Mouse (Mus musculus) MEL (cell line): ENCODE data around the gene Myo18b. TPM values are rescaled to one million over a fixed set of nuclear protein-coding genes. Genes with fewer than 3 reads are reported as not detected.
A peak's percentile ranks its signal among the peaks of the same experiment; 100 is the strongest.

Experiments
- DNase-seq: peaks from one replicate; pipeline ENCODE4 v3.0.0; 2011; ENCODE audit warnings: low read depth, low spot score
- H3K27ac ChIP-seq: 2 replicates; pipeline ENCODE4 v1.5.1; 2012; ENCODE audit warnings: low read depth, mild to moderate bottlenecking, control low read depth, low read length, moderate library complexity; ENCODE audit not compliant: control insufficient read depth
- H3K27me3 ChIP-seq, 2 experiments: fragments of 150-350 bp in 1 of 2; sonication (generic) in 1 of 2; 2 replicates each; pipeline ENCODE4 v1.6.1; 2012; ENCODE audit warnings: low read length in 2 of 2, mild to moderate bottlenecking in 2 of 2, improper control_type of control experiment in 1 of 2, moderate library complexity in 1 of 2; ENCODE audit not compliant: insufficient read depth in 2 of 2, control insufficient read depth in 1 of 2
- H3K36me3 ChIP-seq, 2 experiments: 2 replicates each; pipeline ENCODE4 v1.6.1; 2012 to 2014; ENCODE audit warnings: low read length in 2 of 2, improper control_type of control experiment in 1 of 2, inconsistent platforms in 1 of 2, mild to moderate bottlenecking in 1 of 2; ENCODE audit not compliant: insufficient read depth in 2 of 2, control insufficient read depth in 1 of 2
- H3K4me1 ChIP-seq, 2 experiments: fragments of 150-350 bp in 1 of 2; sonication (generic) in 1 of 2; 2 replicates each; pipeline ENCODE4 v1.6.1; 2012; ENCODE audit warnings: low read length in 2 of 2, improper control_type of control experiment in 1 of 2, mild to moderate bottlenecking in 1 of 2; ENCODE audit not compliant: insufficient read depth in 2 of 2, control insufficient read depth in 1 of 2
- H3K4me3 ChIP-seq, 2 experiments: fragments of 150-350 bp in 1 of 2; sonication (generic) in 1 of 2; 2 replicates each; pipeline ENCODE4 v1.5.1; 2012; ENCODE audit warnings: low read depth in 2 of 2, low read length in 2 of 2, mild to moderate bottlenecking in 2 of 2, moderate library complexity in 2 of 2, control low read depth in 1 of 2, improper control_type of control experiment in 1 of 2; ENCODE audit not compliant: control insufficient read depth in 1 of 2, insufficient read depth in 1 of 2
- H3K79me2 ChIP-seq: 2 replicates; pipeline ENCODE4 v1.6.1; 2012; ENCODE audit warnings: mild to moderate bottlenecking, low read length, moderate library complexity; ENCODE audit not compliant: control insufficient read depth, poor library complexity, insufficient read depth
- H3K9ac ChIP-seq: 2 replicates; pipeline ENCODE4 v1.6.1; 2012; ENCODE audit warnings: low read depth, mild to moderate bottlenecking, control low read depth, low read length, moderate library complexity; ENCODE audit not compliant: control insufficient read depth, poor library complexity, severe bottlenecking
- H3K9me3 ChIP-seq: fragments of 150-350 bp; sonication (generic); replicated peaks from 2 replicates; pipeline ENCODE4 v1.6.1; 2012; ENCODE audit warnings: mild to moderate bottlenecking, low read length, improper control_type of control experiment, moderate library complexity; ENCODE audit not compliant: insufficient read depth
- E2F4 ChIP-seq: IDR thresholded peaks from 2 replicates; pipeline ENCODE4 v1.6.1; 2011; ENCODE audit warnings: low read depth, low read length, improper control_type of control experiment, borderline replicate concordance
- HCFC1 ChIP-seq: IDR thresholded peaks from 2 replicates; pipeline ENCODE4 v1.6.1; 2012; ENCODE audit warnings: low read depth, mild to moderate bottlenecking, inconsistent platforms, low read length, improper control_type of control experiment, moderate library complexity
- NRF1 ChIP-seq: IDR thresholded peaks from 2 replicates; pipeline ENCODE4 v1.6.1; 2014; ENCODE audit warnings: low read depth, mild to moderate bottlenecking, inconsistent platforms, low read length, improper control_type of control experiment, moderate library complexity; ENCODE audit not compliant: poor library complexity, insufficient read depth, severe bottlenecking
- SIN3A ChIP-seq: IDR thresholded peaks from 2 replicates; pipeline ENCODE4 v1.6.1; 2012; ENCODE audit warnings: low read length, improper control_type of control experiment, inconsistent platforms
- TBP ChIP-seq: IDR thresholded peaks from 2 replicates; pipeline ENCODE4 v1.8.0; 2011; ENCODE audit warnings: low read depth, low read length, improper control_type of control experiment
- UBTF ChIP-seq: IDR thresholded peaks from 2 replicates; pipeline ENCODE4 v1.6.1; 2012; ENCODE audit warnings: low read depth, mild to moderate bottlenecking, inconsistent platforms, low read length, improper control_type of control experiment, moderate library complexity, borderline replicate concordance; ENCODE audit not compliant: insufficient read depth
- USF1 ChIP-seq: IDR thresholded peaks from 2 replicates; pipeline ENCODE4 v1.6.1; 2014; ENCODE audit warnings: low read depth, mild to moderate bottlenecking, inconsistent platforms, low read length, improper control_type of control experiment, moderate library complexity
- polyA plus RNA-seq, 2 experiments: library from polyadenylated mRNA; stranded (reverse) in 1 of 2; unstranded in 1 of 2; fragments of >175 nt in 1 of 2; fragments of >200 nt in 1 of 2; gene quantifications; 2 replicates each; pipeline versions ENCODE4 v1.2.1 to v1.2.4; 2012; ENCODE audit warnings: low replicate concordance in 2 of 2, low read depth in 1 of 2; ENCODE audit not compliant: insufficient read length in 2 of 2, insufficient read depth in 1 of 2, missing spikeins in 1 of 2
- total RNA-seq: library from RNA; depleted of rRNA; stranded (reverse); fragments of 300-350 nt; gene quantifications from 2 replicates; pipeline ENCODE4 v1.2.3, GENCODE M21; 2012

Myo18b gene
- total and polyA plus RNA-seq, 3 experiments: not detected

- no peak for TF ChIP-seq E2F4
- TF ChIP-seq UBTF: no peak
- no peak for TF ChIP-seq SIN3A
- TF ChIP-seq HCFC1: no peak
Measured at GRCm38 (mm10) chr5:112728432-112728831, 167.7 kb downstream of the Myo18b start (continued).

- DNase-seq: peak; percentile 67
- H3K9ac ChIP-seq: no peak overlapping the region
- H3K4me1 ChIP-seq: no peaks in the 10 kb centered on the region
- H3K79me2 ChIP-seq: no peaks in the 10 kb centered on the region
- H3K27me3 ChIP-seq: no peaks in the 10 kb centered on the region
- H3K4me3 ChIP-seq: no peak overlapping the region
- no peak overlapping the region for H3K27ac ChIP-seq
- TF ChIP-seq SIN3A: peak; percentile 61; the same call in 1 of the 2 replicates
- TF ChIP-seq NRF1: no peak
- TF ChIP-seq, all 39 proteins: peak for 1
- Histone ChIP-seq H3K36me3 (no peaks in the 10 kb centered on the region), H3K9me3 (no peaks in the 10 kb centered on the region)
Measured at GRCm38 (mm10) chr5:112718655-112719306, 177.4 kb downstream of the Myo18b start.

- Histone ChIP-seq H3K9me3 (no peaks in the 10 kb centered on the region), H3K9ac (no peak overlapping the region), H3K27ac (no peak overlapping the region), H3K36me3 (no peaks in the 10 kb centered on the region), H3K4me3 (no peak overlapping the region), H3K27me3 (no peaks in the 10 kb centered on the region), H3K4me1 (no peaks in the 10 kb centered on the region), H3K79me2 (no peaks in the 10 kb centered on the region)
- TF ChIP-seq USF1: no peak
- TF ChIP-seq TBP: no peak
- DNase-seq: no peak
Measured at GRCm38 (mm10) chr5:112714679-112715446, 181.3 kb downstream of the Myo18b start.

- no peak overlapping the region for H3K4me3 ChIP-seq
- H3K27me3 ChIP-seq: no peaks in the 10 kb centered on the region
- no peak for DNase-seq
- H3K36me3 ChIP-seq: no peaks in the 10 kb centered on the region
- no peaks in the 10 kb centered on the region for H3K4me1 ChIP-seq
- no peaks in the 10 kb centered on the region for H3K79me2 ChIP-seq
- no peaks in the 10 kb centered on the region for H3K9me3 ChIP-seq
- H3K9ac ChIP-seq: no peak overlapping the region
- TF ChIP-seq UBTF: no peak
- no peak overlapping the region for H3K27ac ChIP-seq
Measured at GRCm38 (mm10) chr5:112709831-112710230, 186.3 kb downstream of the Myo18b start.
